Mouse (Mus musculus) left cerebral cortex, postnatal 14 days (tissue): ENCODE measurements around the gene Nlrc3. TPM values are rescaled to one million over a fixed set of nuclear protein-coding genes. Genes with fewer than 3 reads are reported as not detected.
"Not testable (repeated sequence)": the region's sequence is repeated elsewhere in the genome, so short reads cannot be mapped to it uniquely, and the experiment has no call there.

Experiments
- DNase-seq, 2 experiments: peaks; one replicate each; pipeline ENCODE4 v3.0.0; 2021 to 2022; ENCODE audit warnings: low spot score in 2 of 2, mixed read lengths in 1 of 2
- intact Hi-C: fragments of 180-260 bp; cut with DNase I; formaldehyde crosslinking; loops from one replicate; pipeline ENCODE4 v1.15.1; 2025
- long read RNA-seq, 2 experiments: library from polyadenylated mRNA; stranded (forward); transcript quantifications; one replicate each; pipeline ENCODE4 v2.0.0; 2021
- total RNA-seq, 2 experiments: library from RNA; stranded (reverse); gene quantifications; 2 replicates each; pipeline ENCODE4 v1.2.3; 2021

Gene Nlrc3
- total RNA-seq = 1 to 10 TPM; 2.3 to 2.4 TPM
- long read RNA-seq, experiment 1 = 0 reads
- long read RNA-seq, experiment 2, partial matches to known transcripts = 0 of 1 reads
- long read RNA-seq, experiment 2, other reads (novel, unspliced or antisense) = 1 of 1 reads

DNA sequence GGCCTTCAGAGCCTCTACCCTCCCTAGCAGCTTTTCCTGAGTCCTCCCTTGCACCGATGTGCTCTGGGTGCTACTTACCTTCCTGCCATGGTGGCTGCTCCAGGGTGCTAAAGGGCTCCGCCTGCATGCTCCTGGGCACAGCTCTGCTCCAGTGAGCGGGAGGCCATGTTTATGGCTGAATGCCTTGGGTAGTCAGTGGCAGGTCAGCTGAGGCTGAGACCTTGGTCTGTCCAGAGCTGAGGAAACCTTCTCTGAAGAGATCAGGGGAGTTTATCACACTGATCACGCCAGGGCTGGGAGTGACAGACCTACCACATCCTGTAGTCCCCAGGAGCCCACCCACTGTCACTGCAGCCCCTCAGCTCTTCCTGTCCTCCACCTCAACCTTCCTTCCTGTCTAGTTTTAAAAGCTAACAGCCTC, at the start of gene Nlrc3:
Gene Nlrc3 (minus strand): TSS at position 382 of the 421 bp plus-strand sequence.
- intact Hi-C loops = no loop called here
- DNase-seq = no peak

DNA sequence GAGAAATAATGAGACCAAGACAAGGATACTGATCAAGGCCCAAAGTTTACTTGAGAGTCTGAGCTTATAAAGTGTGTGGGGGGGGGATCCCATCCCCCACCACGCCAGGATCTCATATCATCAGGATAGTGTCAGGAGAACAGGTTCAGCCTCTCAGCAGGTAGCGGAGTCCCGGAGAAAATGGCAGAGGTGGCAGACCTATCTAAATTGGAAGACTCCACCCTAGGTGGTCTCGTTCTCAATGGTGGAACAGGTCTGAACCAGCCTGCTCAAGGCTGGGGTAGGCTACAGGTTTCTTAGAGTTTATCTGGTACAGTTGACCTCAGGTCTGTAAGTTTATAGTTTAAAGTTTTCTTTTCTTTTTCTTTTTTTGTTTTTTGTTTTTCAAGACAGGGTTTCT, 46.3 kb upstream of the Nlrc3 start:
- intact Hi-C loops = no loop called here
- no peak for DNase-seq

DNA sequence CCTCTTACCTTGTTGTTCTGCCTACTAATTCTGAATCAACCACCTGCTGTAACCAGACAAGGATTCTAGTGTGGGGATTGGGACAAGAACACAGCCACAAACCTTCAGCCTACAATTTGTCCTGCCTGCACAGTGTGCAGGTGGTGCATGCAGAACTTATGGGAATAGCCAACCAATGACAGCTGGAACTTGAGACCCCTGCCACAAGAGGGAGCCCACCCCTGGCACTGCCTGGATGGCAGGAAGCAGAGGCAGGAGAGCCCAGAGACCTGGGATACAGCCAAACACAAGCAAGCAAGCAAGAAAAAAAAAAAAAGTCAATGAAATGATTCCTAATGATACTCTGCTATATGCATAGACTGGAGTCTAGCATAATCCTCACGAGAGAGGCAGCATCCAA, 44.8 kb upstream of the Nlrc3 start:
- intact Hi-C loops = no loop called here
- DNase-seq = no peak

DNA sequence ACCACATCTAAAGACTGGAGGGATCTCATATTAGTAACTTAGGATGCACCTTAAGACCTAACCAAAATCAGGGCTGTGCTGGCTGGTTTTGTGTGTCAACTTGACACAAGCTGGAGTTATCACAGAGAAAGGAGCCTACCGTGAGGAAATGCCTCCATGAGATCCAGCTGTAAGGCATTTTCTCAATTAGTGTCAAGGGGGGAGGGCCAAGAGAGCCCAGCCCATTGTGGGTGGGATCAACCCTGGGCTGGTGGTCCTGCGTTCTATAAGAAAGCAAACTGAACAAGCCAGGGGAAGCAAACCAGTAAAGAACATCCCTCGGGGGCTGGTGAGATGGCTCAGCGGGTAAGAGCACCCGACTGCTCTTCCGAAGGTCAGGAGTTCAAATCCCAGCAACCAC, 41.0 kb upstream of the Nlrc3 start:
- DNase-seq, intact Hi-C loops: not testable (repeated sequence)

DNA sequence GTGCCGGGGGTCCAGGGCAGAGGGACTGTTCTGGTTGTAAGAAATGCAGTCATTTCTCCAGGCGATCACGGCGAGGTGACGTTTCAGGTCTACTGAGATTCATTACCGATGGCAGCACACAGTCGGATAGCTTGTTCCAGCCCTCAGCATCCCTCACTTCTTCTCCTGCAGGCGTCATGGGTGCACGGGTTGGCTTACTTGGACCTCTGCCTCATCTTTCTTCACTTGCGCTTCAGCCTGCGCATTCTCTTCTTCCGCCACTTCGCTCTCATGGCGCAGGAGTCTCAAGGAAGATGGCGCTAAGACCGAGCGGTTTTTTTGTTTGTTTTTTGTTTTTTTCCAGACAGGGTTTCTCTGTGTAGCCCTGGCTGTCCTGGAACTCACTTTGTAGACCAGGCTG, 40.4 kb upstream of the Nlrc3 start:
- DNase-seq, intact Hi-C loops: not testable (repeated sequence)

DNA sequence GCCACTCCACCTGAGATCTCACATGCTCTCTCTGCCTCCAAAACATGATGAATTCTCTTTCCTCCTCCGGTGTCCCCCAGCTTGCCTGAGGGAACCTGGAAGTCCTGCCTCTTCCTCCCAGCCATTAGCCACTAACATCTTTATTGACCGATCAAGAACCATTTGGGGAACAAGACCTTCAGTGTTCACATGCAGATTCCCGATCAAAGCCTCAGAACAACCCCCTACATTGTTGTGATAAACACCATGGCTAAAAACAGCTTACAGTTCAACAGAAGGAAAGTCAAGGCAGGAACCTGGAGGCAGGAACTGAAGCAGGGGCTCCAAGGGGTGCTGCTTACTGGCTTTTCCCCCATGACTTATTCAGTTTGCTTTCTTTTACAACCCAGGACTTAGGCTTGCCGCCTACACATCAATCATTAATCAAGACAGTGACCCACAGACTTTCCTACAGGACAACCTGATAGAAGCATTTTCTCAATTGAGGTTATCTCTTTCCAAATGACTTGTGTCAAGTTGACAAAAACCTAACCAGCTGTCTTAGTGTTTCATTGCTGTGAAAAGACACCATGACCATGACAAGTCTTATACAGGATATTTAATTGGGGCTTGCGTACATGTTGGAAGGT, 37.7 kb upstream of the Nlrc3 start:
- intact Hi-C loops = no loop called here

DNA sequence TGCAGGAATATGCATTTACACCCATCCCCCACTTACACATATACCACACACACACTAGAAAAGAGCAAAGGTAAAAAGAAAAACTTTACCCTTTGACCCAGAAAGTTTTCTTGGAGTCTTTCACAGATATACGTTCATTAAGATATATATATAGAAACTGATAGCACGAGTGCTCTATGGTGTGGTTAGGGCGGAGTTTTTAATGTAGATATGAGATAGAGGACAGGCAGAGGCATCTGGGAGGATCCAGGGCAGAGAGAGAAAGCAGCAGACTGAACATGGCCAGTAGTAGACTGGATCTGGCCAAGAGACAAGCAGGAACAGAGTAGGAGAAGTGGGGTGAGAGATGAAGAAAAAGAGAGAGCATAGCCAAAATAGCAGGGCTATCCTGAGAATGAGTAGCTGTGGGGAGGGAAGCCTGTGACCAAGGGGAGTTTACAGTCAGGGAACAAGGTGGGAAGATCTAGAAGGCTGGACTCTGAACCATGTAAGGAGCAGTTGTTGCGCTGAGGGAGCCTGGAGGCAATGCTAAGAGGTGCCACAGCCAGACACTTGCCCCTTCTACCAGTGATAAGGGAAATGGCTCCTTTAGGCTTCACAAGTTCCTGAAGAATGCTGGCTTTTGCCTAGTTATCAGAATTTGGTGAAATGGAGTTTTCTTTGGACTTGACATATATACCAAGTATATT, 36.6 kb upstream of the Nlrc3 start:
- intact Hi-C loops = no loop called here
- DNase-seq = no peak

More for the DNA sequence above, 37.7 kb upstream of the Nlrc3 start:
- no peak for DNase-seq

DNA sequence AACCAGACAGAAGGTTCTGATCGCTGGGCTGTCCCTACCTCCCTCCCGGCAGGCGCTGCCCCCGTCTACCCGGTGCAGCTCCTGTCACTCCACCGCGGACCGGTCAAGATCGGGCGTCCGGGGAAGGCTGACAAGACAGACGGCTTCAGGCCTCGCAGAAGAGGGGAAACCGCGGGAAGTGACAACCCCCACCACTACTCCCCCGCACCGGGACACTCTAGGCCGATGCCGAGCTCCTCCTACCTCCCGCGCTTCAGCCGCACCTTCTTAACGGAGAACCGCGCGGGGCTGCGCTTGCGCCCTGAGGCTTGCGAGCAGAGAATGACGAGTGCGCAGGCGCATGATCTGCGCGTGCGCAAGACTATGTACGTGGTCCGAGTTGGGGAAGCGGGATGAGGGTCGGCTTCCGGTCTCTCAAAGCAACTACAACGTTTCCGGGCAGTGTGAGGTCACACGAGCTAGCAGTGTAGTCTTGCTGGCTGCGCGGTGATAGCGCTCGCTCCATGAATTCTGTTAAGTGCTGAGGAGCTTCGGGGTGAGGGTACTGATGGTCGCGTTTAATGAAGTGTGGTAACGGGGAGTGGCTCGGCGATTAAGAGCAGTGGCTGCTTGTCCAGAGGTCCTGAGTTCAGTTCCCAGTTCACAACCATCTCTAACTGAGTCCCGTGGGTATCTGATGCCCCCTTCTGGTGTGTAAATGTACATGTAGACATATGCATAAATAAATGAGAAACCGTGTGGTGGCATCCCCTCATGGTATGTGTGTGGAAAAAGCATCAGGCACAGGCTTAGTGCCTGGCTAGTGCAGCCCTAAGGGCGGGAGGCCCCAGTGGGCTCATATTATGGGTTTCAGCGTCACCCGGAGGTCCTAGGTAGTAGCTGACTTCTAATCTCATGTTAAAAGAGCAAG, 27.3 kb upstream of the Nlrc3 start, which contains the start of gene Slx4:
Gene Slx4 (minus strand): TSS at position 282 of the 910 bp plus-strand sequence.
- intact Hi-C loops = no loop called here
- peak; percentile 98 for DNase-seq

DNA sequence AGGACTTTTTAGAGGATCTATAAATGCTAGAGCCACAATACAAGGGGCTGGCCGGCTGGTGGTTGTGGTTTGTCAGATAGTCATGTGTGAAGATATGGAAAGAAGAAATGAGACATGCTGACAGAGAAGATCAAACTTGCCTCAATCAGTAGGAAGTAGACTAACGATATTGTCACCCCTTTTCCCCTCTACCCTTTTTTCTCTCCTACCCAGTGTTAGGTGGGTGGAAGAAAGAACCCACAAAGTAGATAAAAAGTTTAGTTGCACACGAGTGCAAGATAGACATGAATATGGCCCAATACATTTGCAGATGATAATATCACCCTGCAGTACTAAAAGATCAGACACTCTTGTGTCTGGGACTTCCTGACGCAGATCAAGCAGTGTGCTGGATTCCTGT, 12.0 kb upstream of the Nlrc3 start:
- intact Hi-C loops = no loop called here
- no peak for DNase-seq

DNA sequence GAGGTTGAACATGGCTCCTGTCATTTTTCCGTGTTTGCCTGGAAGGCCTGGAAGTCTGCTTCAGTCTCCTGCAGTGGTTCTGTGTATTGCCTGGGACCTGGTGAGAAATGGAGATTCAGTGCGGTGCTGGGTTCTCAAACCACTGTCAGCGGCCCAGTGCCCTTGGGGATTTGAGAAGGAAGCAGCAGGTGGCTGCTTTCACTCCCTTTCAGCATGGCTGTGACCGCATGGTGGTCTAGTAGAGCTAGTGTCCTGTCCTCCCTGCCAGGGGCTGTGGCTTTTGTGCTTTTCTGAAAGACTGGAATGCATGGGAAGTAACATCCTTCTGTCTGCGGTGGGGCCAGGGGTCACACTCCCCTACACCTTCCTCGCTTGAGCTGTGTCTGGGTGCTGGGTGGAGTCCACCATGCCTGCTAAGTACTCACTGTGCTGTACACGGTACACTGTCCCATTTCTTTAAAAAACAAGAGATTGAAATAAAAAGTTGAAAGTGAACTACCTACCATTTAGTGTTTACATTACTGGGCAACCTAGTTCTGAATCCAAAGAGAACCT, 6.8 kb upstream of the Nlrc3 start:
- no peak for DNase-seq
- intact Hi-C loops = loop anchor here (5.0 kb wide), 1 partner anchor 61 kb away; no protein-coding TSS in a partner anchor

DNA sequence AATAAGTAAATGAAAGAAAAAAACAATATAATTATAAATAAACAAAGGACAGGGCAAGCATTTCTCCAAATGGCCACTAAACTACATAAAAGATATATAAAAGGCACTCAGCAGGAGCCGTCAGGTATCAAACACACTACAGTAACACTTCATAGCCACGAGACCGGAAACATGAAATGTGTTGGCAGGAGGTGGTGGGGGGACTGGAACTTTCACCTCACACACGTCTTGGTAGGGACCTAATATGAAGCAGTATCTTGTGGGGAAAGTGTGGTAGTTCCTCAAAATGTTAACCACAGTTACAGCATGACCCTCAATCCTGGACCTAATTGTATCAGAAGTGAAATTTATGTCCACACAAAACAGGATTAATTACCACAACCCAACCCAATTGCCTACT, 5.7 kb upstream of the Nlrc3 start:
- intact Hi-C loops = loop anchor here (5.0 kb wide), 1 partner anchor 60 kb away; no protein-coding TSS in a partner anchor
- DNase-seq = no peak

DNA sequence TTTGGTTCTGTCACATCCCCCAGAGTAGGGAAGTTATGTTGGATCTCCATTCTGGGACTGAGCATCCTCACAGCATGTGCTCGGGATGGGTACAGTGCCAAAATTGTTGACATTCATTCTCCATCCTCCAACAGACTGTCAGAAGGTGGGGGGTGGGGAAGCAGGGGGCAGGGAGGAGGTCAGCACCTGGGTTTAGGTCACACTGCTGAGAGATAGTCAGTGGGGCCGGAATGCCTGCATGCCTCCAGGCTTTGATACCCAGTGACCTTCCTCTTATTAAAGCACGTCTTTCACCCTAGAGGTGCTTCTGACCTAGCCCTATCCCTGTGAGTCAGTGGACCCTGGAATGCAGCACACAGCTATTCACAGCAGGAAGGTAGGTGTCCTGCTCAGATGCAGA, 280 bp upstream of the Nlrc3 start:
- no peak for DNase-seq

DNA sequence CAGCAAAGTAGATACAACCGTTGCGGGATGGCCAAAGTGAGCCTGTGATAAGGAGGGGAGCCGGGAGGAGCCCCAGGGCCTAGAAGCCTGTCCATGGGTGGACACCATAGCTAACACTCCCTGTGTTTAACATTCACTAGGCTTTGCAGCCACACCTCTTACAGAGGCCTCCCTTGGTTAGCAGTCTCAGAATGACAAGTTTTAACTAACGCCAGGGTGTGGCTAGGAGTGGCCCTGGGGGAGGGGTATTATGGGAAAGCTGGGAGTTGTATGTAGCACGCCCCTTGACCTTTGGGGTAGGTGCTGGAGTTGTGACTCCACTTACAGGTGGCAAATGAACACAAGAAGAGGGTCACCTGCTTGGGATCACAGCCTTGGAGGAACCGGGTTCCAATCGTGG, 774 bp downstream of the Nlrc3 start:
- intact Hi-C loops = no loop called here
- DNase-seq = no peak

More for the DNA sequence above, 280 bp upstream of the Nlrc3 start:
- intact Hi-C loops = no loop called here

DNA sequence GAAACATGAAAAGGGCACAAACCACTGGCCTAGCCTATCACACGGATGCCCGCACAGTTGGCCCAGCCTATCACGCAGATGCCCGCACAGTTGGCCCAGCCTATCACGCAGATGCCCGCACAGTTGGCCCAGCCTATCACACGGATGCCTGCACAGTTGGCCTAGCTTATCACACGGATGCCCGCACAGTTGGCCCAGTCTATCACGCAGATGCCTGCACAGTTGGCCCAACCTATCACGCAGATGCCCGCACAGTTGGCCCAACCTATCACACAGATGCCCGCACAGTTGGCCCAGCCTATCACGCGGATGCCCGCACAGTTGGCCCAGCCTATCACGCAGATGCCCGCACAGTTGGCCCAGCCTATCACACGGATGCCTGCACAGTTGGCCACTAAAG, 2.0 kb downstream of the Nlrc3 start:
- intact Hi-C loops, DNase-seq: not testable (repeated sequence)

DNA sequence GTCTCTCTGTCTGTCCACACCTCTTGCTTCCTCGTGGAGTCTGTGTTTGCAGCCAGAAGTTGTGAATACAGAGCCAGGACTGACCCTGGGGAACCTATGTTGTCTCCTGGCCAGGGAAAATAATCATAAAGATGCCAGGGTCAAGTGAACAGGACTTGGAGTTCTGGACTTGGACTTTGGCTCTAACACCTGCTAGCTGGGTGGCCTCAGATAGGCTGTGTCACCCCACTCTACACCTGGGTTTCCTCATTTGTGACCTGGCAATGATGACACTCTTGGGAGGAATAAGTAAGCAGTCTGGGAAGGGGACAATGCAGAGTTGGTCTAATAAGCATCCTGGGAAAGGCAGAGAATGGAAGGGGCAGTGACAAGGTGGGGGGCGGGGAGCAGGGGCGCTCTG, 10.9 kb downstream of the Nlrc3 start:
- intact Hi-C loops = no loop called here
- no peak for DNase-seq

DNA sequence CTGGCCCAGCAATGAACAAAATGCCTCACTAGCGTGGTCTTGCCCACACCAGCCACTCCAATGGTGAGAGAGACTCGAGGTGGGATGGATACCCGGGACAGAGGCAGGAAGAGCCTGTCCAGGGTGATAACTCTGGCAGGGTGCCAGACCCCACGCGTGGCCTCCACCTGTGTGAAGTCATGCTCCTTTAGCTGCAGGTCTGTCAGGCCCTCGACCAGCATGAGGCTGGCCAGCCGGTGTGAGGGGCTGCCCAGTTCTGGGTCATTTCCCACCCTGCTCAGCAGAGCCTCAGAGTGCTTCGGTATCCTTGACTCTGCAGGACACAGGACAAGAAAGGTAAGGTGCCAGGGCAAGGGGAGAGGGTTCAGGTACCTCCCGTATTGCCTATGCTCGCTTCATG, 11.4 kb downstream of the Nlrc3 start:
- intact Hi-C loops = no loop called here

DNA sequence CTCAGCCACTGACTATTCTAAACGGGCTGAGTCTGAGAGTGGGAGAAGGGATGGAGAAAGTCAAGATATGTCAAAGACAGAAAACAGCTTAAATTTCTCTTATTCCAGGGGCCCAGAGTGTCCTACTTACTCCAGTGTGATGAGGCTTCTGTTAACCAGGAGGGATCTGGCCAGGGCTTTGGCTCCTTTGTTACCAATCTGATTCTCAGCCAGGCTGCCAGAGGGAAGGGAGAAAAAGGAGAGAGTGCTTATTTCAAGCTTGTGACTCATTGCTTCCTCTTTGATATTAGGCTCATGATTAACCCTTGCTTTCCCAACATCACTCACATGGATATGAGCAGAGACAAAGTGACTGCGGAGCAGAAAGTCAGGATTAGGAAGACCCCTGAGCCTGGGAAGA, 17.2 kb downstream of the Nlrc3 start:
- DNase-seq = no peak
- intact Hi-C loops = no loop called here

More for the DNA sequence above, 11.4 kb downstream of the Nlrc3 start:
- DNase-seq = no peak

DNA sequence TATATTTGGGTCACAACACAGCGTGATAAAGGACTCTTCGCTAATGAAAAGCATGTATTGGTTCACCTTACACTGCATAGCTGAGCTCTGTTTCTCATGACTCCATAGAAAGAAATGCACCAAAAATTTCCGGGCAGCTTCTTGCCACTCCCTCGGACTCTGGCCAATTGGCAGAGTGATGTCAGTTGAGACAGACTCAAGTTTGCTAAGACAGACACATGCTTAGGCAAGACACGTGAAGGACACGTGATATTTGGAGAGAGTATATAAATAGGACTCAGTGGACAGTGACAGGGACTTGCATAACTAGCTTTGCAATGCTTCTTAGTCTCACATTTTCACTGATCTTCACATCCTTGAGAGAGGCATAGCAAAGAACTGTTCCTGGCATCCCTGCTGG, 20.1 kb downstream of the Nlrc3 start:
- peak in 1 of 2 experiments; percentile 13 for DNase-seq
- intact Hi-C loops = no loop called here

DNA sequence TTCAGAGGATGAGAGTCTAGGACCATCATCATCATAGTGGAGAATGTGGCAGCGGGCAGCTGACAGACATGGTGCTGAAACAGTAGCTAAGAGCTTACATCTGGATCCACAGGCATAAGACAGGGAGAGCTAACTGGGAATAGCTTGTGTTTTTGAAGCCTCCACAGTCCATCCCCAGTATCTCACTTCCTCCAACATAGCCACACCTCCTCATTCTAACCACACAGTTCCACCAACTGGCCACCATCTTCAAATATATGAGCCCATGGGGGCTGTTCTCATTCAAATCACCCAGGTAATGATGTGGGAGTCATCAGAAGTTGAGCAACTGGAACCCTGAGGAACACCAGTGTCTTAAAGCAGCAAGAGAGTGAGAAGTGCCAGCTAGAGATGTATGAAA, 25.3 kb downstream of the Nlrc3 start:
- no peak for DNase-seq
- intact Hi-C loops = no loop called here

DNA sequence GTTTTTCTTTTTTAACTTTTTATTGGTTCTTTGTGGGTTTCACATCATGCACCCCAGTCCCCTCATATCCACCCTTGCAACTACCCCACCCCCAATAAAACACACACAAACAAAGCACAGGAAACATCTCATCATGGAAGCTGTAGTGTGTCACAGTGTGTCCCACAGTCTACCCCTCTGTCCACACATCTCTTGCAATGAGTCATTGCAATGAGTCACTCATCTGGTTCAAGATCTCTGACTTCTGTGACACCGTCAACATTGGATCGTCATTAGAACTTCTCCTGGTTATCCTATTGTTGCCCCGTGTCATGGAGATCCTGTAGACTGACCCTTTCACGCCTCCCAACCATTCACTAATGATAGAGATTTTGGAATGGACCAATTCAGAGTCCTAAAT, 41.7 kb downstream of the Nlrc3 start:
- DNase-seq = no peak
- intact Hi-C loops = no loop called here
